Mouse (Mus musculus): Measurements from ENCODE around the gene Icam4. TPM values are rescaled to one million over a fixed set of nuclear protein-coding genes. Genes with fewer than 3 reads are reported as not detected.
"Not testable (repeated sequence)": the region's sequence is repeated elsewhere in the genome, so short reads cannot be mapped to it uniquely, and the experiment has no call there.

Gene Icam4
- polyA plus RNA-seq (2017; shearing (Covaris generic)), result 1 to 10 TPM; 2.7 to 3.5 TPM

DNA sequence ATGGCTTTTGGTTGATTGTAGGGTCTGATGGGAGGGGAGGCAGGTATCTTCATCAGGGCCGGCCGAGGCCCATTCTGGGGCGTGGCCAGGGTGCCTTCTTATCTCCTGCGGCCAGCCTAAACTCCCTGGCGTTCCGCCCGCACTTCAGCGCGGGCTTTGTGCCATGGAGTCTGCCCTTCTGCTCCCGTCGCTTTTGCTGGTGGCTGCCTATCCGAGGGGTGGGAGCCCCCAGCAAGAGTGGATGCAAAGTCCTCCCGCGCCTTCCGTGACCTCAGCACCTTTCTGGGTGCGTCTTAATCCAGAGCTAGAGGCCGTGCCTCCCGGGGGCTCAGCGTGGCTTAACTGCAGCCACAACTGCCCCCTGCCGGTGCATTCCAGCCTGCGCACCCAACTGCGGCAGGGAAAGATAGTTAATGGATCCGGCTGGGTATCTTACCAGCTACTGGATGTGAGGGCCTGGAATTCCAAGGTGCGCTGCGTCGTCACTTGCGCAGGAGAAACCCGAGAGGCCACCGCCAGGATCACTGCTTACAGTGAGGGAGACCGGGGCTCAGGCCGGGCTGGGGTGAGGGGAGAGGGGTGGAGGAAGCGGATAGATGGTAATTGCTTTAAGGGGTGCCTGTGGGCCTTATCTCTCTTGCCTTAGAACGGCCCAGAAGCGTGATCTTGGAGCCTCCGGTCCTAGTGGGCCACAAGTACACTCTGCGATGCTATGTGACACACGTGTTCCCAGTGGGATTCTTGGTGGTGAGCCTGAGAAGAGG lies at the start of gene Icam4:
TSS of gene Icam4 (plus strand) at position 83 of the 764 bp plus-strand sequence.
- ATAC-seq, result no peak

DNA sequence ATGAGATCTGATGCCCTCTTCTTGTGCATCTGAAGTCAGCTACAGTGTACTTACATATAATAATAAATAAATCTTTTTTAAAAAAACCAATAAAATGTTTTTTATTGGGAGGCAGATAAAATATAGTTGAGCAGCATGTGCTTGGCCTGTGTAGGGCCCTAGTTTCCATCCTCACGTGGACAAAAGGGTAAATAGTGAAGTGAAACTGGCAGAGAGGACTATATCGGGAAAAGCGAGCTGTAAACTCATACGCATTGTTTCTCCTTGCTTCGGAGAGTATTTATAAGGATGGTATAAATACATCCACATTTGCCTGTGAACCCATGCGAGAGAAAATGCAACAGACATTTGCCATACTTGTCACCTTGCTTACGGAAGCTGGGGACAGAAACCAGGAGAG lies 49.4 kb upstream of the Icam4 start:
- ATAC-seq, result no peak

GRCm38 (mm10) chr9:20982171-20982570 lies 47.0 kb upstream of the Icam4 start:
- no peak for ATAC-seq

DNA sequence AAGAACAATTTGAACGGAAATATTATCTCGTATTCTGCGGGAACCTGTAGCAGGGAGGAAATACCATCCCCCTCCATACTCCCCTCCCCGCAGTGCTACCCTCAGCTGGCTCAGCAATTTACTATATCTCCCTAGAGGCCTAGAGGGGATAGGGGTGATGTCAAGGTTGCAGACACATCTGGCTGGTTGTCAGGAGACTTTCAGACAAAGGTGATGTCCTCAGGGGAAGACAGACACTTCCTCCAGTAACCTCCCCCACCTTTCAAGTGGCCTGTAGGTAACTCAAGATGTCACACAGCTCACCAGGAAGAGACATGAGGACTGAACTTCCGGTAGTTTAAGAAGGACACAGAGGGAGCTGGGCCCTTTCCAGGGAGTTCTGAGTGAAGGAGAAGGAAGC lies 46.0 kb upstream of the Icam4 start:
- peak; percentile 77 for ATAC-seq

- no peak for ATAC-seq
Observed at GRCm38 (mm10) chr9:20986952-20987686, 42.1 kb upstream of the Icam4 start.

GRCm38 (mm10) chr9:20987953-20988352 lies 41.2 kb upstream of the Icam4 start:
- ATAC-seq, result no peak

DNA sequence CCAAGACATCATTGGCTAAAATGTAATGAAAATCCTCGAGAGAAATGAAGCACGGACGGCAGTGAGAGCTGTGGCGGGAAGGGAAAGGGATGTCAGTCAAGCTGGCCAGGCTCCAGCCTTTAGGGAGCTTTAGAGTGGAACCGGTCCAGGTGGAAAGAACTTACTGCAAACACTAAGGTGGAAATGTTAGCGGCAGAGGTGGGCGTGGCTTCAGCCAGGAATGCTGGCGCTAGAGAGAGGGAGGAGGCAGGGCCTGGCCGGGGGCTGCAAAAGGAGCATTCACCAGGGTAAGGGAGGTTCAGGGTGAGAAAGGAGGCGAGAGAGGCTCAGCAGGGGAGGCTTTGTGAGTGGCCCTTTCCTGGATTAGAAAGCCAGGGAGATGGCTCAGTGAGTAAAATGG lies 38.3 kb upstream of the Icam4 start:
- ATAC-seq, result no peak

- no peak for ATAC-seq
Observed at GRCm38 (mm10) chr9:20991587-20991986, 37.6 kb upstream of the Icam4 start.

GRCm38 (mm10) chr9:20993165-20993898 lies 35.8 kb upstream of the Icam4 start:
- no peak for ATAC-seq

GRCm38 (mm10) chr9:20995069-20995468 lies 34.1 kb upstream of the Icam4 start:
- no peak for ATAC-seq

DNA sequence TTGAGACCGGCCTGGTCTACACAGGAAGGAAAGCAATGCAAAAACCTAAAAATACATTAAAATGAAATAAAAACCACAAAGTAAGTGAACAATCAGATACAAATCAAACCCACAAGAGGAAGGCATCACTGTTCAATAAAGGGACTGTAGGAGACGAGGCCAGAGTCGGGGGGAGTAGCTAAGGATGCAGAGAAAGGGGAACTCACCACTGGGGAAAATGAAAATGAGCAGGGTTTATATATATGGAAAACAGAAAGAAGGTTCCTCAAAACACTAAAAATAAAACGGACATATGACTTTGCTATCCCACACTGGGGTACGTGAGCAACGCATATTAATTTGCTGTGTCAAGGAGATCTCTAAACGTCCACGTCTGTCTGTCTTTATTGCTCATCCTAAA lies 32.1 kb upstream of the Icam4 start:
- ATAC-seq, result no peak

- ATAC-seq, result peak; percentile 15
Observed at GRCm38 (mm10) chr9:20998337-20998736, 30.8 kb upstream of the Icam4 start.

- ATAC-seq, result no peak
Observed at GRCm38 (mm10) chr9:21000811-21001210, 28.4 kb upstream of the Icam4 start.

DNA sequence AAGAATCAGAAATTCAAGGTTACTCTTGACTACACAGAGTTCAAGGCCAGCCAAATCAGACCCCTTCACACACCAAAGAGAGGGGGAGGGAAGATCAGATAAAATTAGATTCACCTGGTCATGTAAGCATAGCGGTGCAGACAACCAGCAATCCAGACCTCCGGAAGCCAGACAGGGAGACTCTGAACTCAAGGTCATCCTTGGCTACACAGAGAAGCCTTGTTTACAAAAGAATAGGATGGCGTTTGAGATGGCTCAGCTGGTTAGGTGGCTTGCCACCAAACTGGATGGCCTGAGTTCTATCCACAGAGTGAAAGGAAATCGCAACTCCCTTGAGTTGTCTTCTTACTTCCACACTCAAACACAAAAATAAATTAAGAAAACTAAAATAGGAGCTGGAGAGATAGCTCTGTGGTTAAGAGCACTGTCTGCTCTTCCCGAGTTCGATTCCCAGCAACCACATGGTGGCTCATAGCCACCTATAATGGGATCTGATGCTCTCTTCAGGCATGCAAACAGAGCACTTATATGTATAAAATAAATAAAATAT lies 27.4 kb upstream of the Icam4 start:
- no peak for ATAC-seq

- no peak for ATAC-seq
Observed at GRCm38 (mm10) chr9:21002270-21002626, 26.9 kb upstream of the Icam4 start.

DNA sequence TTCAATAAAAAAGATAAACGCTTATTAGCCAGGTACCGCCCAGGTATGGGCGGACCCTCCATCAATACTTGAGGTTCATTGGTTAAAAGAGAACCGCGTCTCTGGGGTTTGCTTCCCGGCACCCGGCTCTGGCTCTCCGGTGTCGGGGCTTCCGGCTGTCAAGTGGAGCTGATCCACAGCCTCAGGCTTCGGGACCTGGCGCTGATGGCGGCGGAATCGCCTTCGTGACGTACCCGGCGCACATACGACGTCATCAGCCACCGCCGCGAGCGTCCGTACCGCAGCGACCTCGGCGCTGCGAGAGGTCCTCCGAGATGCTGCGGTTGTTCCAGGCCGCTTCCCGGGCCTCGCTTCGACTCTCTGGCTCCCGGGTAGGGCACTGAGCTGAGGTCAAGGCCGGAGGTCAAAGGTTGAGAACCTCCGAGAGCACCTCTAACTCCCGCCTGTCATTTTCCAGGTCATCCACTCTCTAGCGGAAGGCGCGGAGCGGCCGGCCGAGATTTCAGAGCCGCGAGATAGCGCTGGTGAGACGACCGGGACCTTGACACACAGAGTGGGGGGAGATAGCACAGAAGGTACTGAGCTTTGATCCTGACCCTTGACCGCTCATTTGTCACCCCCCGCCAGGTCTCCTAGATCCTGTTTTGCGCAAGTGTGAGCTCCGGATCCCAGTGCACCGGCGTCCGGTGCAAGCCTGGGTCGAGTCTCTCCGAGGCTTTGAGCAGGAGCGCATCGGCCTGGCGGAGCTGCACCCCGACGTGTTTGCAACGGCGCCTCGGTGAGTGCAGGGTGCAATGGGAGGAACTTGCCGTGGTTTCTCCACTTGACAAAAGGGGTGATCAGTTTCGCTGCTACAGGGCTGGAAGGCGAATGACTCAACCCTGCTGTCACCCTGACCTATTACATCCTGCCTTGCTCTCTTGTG lies 26.3 kb upstream of the Icam4 start, which contains the start of gene Mrpl4:
TSS of gene Mrpl4 (plus strand) at position 112 of the 925 bp plus-strand sequence.
- ATAC-seq, result peak; percentile 86

DNA sequence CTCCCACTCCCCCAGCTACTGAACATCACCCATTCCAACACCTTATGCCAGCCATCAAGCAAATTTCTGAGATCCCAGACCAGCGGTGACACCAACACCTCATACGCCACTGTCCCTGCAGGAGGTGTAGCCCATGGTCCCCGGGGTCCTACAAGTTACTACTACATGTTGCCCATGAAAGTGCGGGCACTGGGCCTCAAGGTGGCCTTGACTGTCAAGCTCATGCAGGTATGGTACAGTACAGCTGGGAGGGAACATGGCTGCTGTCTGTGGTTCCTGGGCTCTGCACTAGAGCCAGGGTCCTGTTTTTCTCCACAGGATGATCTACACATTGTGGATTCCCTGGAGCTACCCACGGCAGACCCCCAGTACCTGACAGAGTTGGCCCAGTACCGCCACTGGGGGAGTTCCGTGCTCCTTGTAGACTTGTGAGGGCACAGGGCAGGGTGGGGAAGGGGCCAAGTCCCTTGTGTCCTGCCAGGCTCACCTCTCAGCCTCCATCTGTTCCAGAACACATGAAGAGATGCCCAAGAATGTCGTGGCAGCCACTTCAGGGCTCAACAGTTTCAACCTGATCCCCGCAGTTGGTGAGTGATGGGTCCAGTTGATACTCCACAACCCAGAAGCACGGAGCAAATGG lies 21.7 kb upstream of the Icam4 start:
- ATAC-seq, result no peak

GRCm38 (mm10) chr9:21008007-21008406 lies 21.2 kb upstream of the Icam4 start:
- ATAC-seq, result no peak

DNA sequence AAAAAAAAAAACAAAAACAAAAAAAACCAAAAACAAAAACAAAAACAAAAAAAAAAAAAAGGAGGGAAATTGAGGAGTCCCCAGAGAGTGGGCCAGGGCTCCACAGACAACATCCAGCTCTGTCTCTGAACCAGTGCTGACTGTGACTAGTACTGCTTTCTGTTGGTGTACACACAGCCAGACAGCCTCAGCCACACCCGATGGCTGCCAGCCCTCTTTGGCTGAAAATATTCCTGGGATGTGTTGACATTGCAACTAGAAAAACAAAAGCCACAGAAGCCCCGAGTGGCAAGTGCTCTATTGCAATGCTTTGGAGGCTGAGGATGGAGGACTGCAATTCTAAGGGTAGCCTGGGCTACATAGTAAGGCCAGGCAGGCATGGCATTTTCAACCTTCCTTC lies 18.8 kb upstream of the Icam4 start:
- ATAC-seq, result no peak

DNA sequence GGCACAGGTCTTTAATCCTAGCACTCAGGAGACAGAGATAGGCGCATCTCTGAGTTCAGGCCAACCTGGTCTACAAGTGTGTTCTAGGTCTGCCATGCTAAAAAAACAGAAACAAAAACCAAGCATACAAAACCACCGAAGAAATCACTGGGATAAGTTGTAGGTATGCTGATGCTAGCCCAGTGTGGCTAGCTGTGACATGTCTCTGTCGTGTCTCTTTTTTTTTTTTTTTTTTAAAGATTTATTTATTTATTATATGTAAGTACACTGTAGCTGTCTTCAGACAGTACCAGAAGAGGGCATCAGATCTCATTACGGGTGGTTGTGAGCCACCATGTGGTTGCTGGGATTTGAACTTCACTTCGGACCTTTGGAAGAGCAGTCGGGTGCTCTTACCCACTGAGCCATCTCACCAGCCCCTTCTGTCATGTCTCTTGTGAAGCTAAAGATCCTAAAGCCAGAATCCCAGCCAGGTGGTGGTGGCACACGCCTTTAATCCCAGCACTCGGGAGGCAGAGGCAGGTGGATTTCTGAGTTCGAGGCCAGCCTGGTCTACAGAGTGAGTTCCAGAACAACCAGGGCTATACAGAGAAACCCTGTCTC lies 18.1 kb upstream of the Icam4 start:
- not testable (repeated sequence) for ATAC-seq

DNA sequence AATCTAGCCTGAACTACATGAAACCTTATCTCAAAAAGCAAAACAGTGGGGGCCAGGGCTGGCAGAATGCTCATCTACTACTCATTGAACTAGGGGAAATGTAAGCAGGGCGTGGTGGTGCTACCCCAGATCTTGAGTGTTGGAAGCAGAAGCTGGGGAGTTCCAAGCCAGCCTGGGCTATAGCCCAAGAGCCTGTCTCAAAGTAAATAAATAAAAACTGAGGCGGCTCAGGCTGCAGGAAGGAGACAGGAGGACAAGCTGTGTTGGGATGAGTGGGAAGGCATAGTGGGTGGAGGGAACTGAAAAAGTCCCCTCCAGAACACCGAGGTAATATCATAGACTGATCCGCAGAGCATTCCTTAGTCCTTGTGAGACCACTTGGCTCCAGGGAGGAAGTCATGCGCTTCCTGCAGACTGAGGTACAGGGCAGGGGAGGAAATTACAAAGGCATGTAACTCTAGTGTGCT lies 17.3 kb upstream of the Icam4 start:
- ATAC-seq, result no peak
